Mouse (Mus musculus) lung, adult 2 months (tissue): ENCODE results near the gene 5730596B20Rik.

Experiments used
- CTCF ChIP-seq: fragments of 200-500 bp; IDR thresholded peaks from 2 replicates; pipeline ENCODE4 v1.5.1; 2011; ENCODE audit warnings: mild to moderate bottlenecking, low read length, control low read depth; ENCODE audit not compliant: insufficient read depth
- POLR2A ChIP-seq: fragments of 200-500 bp; IDR thresholded peaks from 2 replicates; pipeline ENCODE4 v1.6.1; 2011; ENCODE audit warnings: low read depth, mild to moderate bottlenecking, control low read depth, low read length, borderline replicate concordance; ENCODE audit errors: extremely low read depth

DNA sequence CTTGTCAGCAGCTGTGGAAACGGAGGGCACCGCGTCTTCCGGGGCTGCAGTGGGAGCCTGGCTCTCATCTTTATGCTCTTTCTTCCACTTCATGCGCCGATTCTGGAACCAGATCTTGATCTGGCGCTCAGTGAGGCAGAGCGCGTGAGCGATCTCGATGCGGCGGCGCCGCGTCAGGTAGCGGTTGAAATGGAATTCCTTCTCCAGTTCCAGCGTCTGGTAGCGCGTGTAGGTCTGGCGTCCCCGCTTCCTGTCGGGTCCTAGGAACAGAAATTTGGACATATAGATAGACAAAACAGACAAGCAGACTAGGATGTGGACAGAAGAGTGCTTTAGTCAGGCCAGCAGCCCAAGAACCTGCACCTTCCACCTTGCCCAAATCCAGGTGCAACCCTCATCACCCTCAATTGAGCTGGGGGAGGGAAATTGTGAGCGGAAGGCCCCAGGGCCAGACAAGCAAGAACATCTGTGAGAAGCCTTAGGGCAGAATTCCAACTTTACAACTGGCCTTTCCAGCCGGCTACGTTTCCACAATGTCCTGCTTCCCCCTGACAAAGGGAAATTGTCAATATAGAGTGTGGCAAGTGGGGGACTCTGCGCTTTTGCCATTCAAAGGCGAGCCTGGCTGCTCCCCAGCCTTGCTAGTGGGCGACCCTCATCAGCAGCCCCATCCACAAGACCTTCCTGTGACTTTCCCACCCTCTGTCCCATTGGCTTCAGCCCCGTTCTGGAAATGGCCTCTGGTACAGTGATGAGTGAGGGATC, 38.7 kb downstream of the 5730596B20Rik start:
- no peak for TF ChIP-seq POLR2A
- TF ChIP-seq CTCF, result no peak
